Mouse (Mus musculus): ENCODE data around the gene Hpse.

The Hpse gene

GRCm38 (mm10) chr5:100719235-100720088 is at the start of gene Hpse:
Hpse (minus strand) TSS chr5:100719716.
- DNase-seq = no peak

GRCm38 (mm10) chr5:100766026-100766425 is 46.5 kb upstream of the Hpse start:
- DNase-seq = no peak

GRCm38 (mm10) chr5:100761736-100762135 is 42.2 kb upstream of the Hpse start:
- DNase-seq = no peak

- no peak for DNase-seq
Measured at GRCm38 (mm10) chr5:100760049-100760663, 40.6 kb upstream of the Hpse start.

- DNase-seq = no peak
Measured at GRCm38 (mm10) chr5:100758121-100758520, 38.6 kb upstream of the Hpse start.

GRCm38 (mm10) chr5:100753407-100753806 is 33.9 kb upstream of the Hpse start:
- DNase-seq = peak; percentile 23

GRCm38 (mm10) chr5:100751655-100752054 is 32.1 kb upstream of the Hpse start:
- DNase-seq = no peak

- DNase-seq = no peak
Measured at GRCm38 (mm10) chr5:100750617-100751255, 31.2 kb upstream of the Hpse start.

- DNase-seq = no peak
Measured at GRCm38 (mm10) chr5:100738802-100739201, 19.3 kb upstream of the Hpse start.

GRCm38 (mm10) chr5:100736919-100737318 is 17.4 kb upstream of the Hpse start:
- DNase-seq = no peak

GRCm38 (mm10) chr5:100734535-100734934 is 15.0 kb upstream of the Hpse start:
- DNase-seq = no peak

GRCm38 (mm10) chr5:100728757-100729156 is 9.2 kb upstream of the Hpse start:
- no peak for DNase-seq

GRCm38 (mm10) chr5:100726001-100726400 is 6.5 kb upstream of the Hpse start:
- no peak for DNase-seq

- no peak for DNase-seq
Measured at GRCm38 (mm10) chr5:100716762-100717161, 2.8 kb downstream of the Hpse start.

- DNase-seq = no peak
Measured at GRCm38 (mm10) chr5:100711219-100711618, 8.3 kb downstream of the Hpse start.

- no peak for DNase-seq
Measured at GRCm38 (mm10) chr5:100710012-100710411, 9.5 kb downstream of the Hpse start.

GRCm38 (mm10) chr5:100709035-100709434 is 10.5 kb downstream of the Hpse start:
- DNase-seq = no peak

GRCm38 (mm10) chr5:100706675-100707074 is 12.8 kb downstream of the Hpse start:
- no peak for DNase-seq

- DNase-seq = no peak
Measured at GRCm38 (mm10) chr5:100704272-100704671, 15.2 kb downstream of the Hpse start.

GRCm38 (mm10) chr5:100702325-100702724 is 17.2 kb downstream of the Hpse start:
- no peak for DNase-seq

GRCm38 (mm10) chr5:100700861-100701620 is 18.5 kb downstream of the Hpse start:
- no peak for DNase-seq

GRCm38 (mm10) chr5:100697886-100698285 is 21.6 kb downstream of the Hpse start:
- DNase-seq = no peak

- DNase-seq = no peak
Measured at GRCm38 (mm10) chr5:100697398-100697797, 22.1 kb downstream of the Hpse start.
